Mouse (Mus musculus) gastrocnemius, adult 18-20 months (tissue): ENCODE data around the gene Brpf3. TPM values are rescaled to one million over a fixed set of nuclear protein-coding genes. Genes with fewer than 3 reads are reported as not detected.
"Not testable (repeated sequence)": the region's sequence is repeated elsewhere in the genome, so short reads cannot be mapped to it uniquely, and the experiment has no call there.

ENCODE experiments used
- DNase-seq: peaks from one replicate; pipeline ENCODE4 v3.0.0; 2021; ENCODE audit warnings: low spot score
- total RNA-seq, 2 experiments: library from RNA; stranded (reverse); gene quantifications; 2 replicates each; pipeline ENCODE4 v1.2.3; 2021

Gene Brpf3
- total RNA-seq, 2 experiments from 2014 or later = 15.2 to 15.6 TPM

- no peak for DNase-seq
These were observed 3.9 kb upstream of the Brpf3 start for GRCm38 (mm10) chr17:28797031-28797430.

DNA sequence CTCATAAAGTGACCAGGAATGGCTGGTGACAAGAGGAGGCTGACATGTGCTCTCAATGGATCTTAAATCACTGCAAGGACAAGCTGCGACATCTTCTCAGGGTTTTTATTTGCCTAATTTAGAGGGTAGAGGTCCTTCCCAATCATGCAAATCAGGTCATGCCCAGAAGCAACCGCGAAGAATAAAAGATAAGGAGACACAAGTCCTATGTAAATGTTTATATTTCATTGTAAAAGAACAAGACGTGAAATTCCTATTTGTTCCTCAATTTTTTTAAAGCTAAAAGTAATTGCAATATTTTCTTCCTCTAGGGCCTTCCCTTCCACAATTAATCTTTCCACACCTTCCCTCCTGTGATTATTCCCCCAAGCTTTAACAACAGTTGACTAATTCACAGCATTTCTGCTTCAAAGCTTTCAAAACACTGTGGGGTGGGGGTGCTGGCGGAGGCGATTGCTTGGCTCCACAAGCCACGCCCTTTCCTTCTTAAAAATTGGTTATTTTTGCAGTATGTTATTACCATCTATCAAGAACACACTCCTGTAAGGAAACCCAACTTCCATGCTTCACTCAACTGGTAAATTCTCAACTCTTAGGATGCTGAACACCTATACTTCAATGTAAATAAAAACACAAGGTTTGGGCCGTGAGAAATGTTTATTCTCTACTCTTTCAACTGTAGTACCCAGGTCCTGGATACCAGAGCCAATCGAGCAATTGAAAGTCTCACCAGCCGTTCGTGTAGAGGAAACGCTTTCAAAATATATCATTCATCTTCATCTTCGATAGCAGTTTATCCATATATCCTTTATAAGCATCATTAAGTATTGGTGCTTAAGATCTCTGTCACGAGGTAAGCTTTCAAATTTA, 1.4 kb upstream of the Brpf3 start:
- no peak for DNase-seq

DNA sequence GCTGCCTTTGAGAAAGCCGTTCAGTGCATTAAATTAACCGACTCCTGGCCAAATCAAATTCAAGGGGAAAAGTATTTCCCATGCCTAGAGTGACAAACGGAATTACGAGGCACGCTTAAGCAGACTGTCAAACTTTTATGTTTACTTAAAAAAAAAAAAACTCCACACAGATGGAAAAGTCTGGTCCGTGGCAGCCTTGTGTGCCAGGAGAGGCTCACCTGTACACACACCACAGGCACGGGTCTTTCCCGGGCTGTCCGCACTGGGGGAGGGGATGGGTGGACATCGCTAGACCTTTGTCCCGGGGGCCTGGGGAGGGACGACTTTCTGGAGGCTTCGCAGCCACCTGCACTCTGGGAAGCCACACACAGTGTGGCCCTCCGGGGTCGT, 614 bp upstream of the Brpf3 start:
- no peak for DNase-seq

DNA sequence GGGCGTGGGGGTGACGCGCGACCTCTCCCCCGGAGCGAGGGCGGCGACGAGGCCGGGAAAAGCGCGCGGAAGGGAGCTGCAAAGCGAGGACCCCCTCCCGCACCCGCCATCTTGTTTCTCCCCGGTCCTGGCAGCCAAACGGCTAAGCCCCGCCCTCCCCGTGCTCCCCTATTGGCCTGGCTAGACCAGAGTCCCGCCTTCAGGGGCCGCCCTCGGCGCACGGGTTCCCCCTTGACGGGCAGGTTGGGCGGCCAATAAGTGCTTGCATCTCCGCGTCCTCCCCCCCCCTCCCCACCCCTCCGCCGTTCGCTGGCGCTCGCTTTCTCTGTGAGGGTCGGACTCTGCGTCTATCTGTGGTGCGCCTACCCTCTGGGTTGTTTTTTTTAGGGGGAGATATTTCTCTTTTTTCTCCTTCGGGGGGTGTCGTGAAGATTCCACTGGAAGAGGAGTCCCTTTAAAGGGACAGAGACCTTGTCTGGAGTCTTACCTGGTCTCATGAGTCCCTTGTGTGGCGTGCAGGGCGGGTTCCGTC, 650 bp downstream of the Brpf3 start:
- peak; percentile 99 for DNase-seq

DNA sequence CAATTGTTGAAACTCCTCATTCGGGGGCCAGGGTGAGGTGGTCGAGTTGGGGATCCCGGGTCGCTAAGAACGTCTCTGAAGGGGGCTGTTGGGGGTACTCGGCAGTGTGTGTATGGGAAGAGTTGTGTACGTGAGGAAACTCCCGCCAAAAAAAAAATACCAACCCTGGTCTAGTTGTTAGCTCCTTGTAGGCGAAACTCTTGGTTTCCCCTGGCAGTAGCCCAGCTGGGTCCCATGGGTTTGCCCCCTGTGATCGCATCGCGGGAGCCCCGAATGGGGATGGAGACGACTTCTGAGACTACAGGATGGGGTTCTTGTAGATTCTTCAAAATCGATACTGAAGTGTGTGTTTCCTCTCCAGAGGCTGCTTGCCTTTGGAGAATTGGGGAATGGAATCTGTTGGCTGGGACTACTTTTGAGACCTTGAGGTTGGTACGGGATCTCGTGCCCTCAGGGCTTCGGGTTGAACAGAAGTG, 1.2 kb downstream of the Brpf3 start:
- no peak for DNase-seq

- DNase-seq = no peak
These were observed 2.4 kb downstream of the Brpf3 start for GRCm38 (mm10) chr17:28803316-28803715.

DNA sequence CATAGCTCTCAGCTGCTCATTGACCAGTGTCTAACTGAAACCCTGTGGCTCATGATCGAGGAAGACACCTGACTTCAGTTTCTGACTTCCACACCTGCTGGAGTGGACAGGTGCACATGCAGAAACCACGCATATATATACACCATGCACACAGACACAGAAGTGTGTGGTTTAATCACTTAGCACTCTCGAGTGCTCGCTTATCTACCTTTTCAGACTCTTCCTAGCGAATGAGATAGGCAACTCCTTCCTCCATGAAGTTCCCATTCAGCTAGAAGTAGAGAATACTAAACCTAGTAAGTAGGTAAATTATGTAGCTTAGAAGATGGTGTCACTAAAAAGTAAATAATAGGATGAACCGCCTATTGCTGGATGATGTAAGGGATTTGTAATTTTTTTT, 4.1 kb downstream of the Brpf3 start:
- no peak for DNase-seq

- no peak for DNase-seq
These were observed 5.9 kb downstream of the Brpf3 start for GRCm38 (mm10) chr17:28806770-28807169.

DNA sequence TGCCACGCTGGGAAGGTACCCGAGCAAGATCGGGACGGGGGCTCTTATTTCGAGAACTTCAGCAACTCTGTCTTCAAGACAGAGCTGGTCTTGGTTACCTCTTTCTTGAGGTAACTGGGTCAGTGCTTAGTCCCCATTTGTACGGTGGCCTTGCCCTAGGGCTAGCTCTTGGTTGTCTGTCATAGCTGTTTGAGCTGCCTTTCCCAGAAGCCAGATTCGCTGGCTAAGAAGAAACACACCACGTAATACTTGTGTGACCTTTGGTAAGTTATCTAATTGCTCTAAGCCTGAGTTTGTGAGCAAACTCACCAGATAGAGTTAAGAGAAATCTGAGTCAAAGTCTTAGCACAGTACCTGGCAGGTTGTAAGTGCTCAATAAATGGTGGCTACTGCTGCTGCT, 7.8 kb downstream of the Brpf3 start:
- no peak for DNase-seq

DNA sequence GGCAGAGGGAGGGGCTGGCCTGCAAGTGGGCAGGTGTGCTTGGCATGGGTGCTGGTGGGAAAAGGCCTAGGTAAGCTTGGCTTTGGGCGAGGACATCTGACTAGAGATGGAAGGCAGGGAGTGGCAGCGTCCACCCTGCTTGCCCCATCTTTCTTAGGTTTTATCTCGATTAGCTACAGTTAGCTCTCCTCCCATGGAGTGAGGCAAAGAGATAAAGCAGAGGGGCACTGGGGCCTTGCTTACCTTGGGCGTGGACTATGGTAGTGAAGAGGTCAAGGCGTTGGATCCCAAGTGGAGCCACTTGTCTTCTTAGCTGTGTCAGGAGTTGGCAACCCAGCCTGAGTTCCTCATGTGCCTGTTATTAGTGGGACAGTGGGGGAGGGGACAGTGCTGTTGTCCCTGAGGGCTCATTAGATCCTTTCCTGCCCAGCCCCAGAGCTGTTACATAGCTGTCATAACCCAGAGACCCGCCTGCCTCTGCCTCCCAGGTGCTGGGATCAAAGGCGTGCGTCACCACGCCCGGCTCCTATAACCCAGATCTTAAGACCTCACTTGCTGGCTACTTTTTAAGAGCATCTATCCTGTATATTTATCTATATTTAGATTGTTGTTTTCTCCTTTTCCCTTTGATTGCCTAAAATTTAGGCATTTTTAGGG, 8.4 kb downstream of the Brpf3 start:
- no peak for DNase-seq

DNA sequence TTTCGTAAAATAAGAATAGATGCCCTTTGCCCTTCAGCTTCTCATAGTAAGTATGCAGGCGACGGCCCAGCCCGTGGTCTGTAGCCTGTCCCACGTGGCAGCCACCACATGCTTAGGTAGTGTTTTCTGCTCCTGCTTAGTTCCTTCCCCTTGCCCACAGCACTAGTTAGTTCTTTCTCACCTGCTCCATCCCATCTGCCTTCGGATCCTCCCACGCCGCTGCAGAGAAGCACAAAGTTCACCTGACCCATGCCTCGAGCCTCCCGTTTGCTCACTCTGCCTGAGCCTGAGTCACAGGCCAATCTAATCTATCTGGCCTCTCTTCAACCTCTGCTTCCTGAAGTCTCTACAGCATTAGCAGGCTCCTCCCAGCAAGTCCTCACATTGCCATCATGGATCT, 11.5 kb downstream of the Brpf3 start:
- DNase-seq = no peak

- no peak for DNase-seq
These were observed 13.7 kb downstream of the Brpf3 start for GRCm38 (mm10) chr17:28814529-28815097.

- DNase-seq = no peak
These were observed 14.6 kb downstream of the Brpf3 start for GRCm38 (mm10) chr17:28815384-28816004.

GRCm38 (mm10) chr17:28816326-28816725, 15.4 kb downstream of the Brpf3 start:
- DNase-seq = not testable (repeated sequence)

- no peak for DNase-seq
These were observed 16.3 kb downstream of the Brpf3 start for GRCm38 (mm10) chr17:28816875-28817811.

GRCm38 (mm10) chr17:28820189-28820588, 19.3 kb downstream of the Brpf3 start:
- DNase-seq = no peak

DNA sequence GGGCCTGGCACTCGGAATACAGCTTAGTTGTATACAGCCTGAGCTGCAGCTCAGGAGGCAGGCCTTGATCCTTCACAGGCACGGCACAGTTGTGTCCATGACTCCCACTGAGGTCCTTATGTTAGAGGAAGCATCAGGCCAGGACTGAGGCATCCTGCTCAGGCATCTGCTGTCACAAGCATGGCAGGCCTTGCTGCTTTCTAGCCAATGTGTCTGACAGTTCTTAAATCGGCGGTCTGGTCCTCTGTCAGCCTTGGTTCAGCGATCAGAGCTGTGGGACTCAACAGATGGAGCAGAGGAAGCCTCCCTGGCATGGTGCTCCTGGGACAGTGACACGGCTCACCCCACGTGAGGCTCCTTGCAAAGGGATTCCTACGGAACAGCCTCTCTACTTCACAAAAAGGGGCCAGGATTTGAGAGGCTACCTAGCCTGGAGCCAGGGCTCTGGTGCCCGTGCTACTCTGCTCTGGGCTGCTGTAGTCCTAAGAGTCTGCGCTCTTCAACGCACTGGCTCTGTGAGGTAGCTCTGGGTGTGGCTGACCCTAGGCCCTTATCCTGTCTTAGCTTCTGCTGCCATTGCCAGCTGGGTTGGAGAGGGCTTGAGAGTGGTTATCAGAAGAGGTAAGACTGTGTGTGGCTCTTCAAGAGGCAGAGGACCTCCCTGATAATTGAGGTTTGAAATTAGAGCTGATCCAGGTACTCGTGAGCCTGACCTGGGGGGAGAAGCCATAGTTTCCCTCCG, 22.3 kb downstream of the Brpf3 start:
- no peak for DNase-seq

- no peak for DNase-seq
These were observed 22.9 kb downstream of the Brpf3 start for GRCm38 (mm10) chr17:28823749-28824148.

- no peak for DNase-seq
These were observed 24.0 kb downstream of the Brpf3 start for GRCm38 (mm10) chr17:28824896-28825295.
